Mouse (Mus musculus) ES-Bruce4 (cell line): ENCODE results near the gene Hoxb1. TPM values are rescaled to one million over a fixed set of nuclear protein-coding genes. Genes with fewer than 3 reads are reported as not detected.

Experiments used
- H3K27ac ChIP-seq: 2 replicates; pipeline ENCODE4 v1.5.1; 2012; ENCODE audit warnings: low read length, inconsistent platforms; ENCODE audit not compliant: insufficient read depth
- H3K27me3 ChIP-seq: 2 replicates; pipeline ENCODE4 v1.6.1; 2012; ENCODE audit warnings: mild to moderate bottlenecking, low read length, inconsistent platforms; ENCODE audit not compliant: control insufficient read depth, poor library complexity, insufficient read depth, severe bottlenecking
- H3K36me3 ChIP-seq: 2 replicates; pipeline ENCODE4 v1.6.1; 2012; ENCODE audit warnings: inconsistent platforms, mild to moderate bottlenecking, low read length, moderate library complexity; ENCODE audit not compliant: control insufficient read depth, poor library complexity, insufficient read depth, severe bottlenecking
- H3K4me1 ChIP-seq: one replicate; pipeline ENCODE4 v1.8.1; 2011; ENCODE audit warnings: low read length; ENCODE audit not compliant: control insufficient read depth, insufficient read depth
- H3K4me3 ChIP-seq: 2 replicates; pipeline ENCODE4 v1.5.1; 2011; ENCODE audit warnings: low read depth, mild to moderate bottlenecking, low read length
- H3K9ac ChIP-seq: 2 replicates; pipeline ENCODE4 v1.6.1; 2012; ENCODE audit warnings: low read depth, mild to moderate bottlenecking, inconsistent platforms; ENCODE audit not compliant: poor library complexity, severe bottlenecking
- H3K9me3 ChIP-seq: replicated peaks from 2 replicates; pipeline ENCODE4 v1.6.1; 2012; ENCODE audit warnings: mild to moderate bottlenecking, low read length, inconsistent platforms; ENCODE audit not compliant: control insufficient read depth, poor library complexity, insufficient read depth, severe bottlenecking
- CTCF ChIP-seq: IDR thresholded peaks from one replicate; pipeline ENCODE4 v1.8.1; 2011; ENCODE audit warnings: low read depth, low read length
- EP300 ChIP-seq: IDR thresholded peaks from 2 replicates; pipeline ENCODE4 v1.6.1; 2011; ENCODE audit warnings: low read depth, low read length; ENCODE audit not compliant: insufficient read depth
- POLR2A ChIP-seq: IDR thresholded peaks from one replicate; pipeline ENCODE4 v1.8.1; 2011; ENCODE audit warnings: low read length; ENCODE audit not compliant: insufficient read depth
- polyA plus RNA-seq: library from polyadenylated mRNA; stranded (reverse); fragments of >200 nt; gene quantifications from 2 replicates; pipeline ENCODE4 v1.2.4, GENCODE M21; 2011; ENCODE audit warnings: low read depth; ENCODE audit not compliant: missing spikeins, insufficient read depth, insufficient read length

Hoxb1 gene
- polyA plus RNA-seq, 1 experiment = not detected

- Histone ChIP-seq H3K9me3 (no peaks in the 10 kb centered on the region), H3K36me3 (no peaks in the 10 kb centered on the region), H3K9ac (0 out of 2 replicates have a peak overlapping the region, but pooled peaks have one; percentile 35), H3K27ac (no peak overlapping the region), H3K4me1 (peaks cover 2% of the 10 kb centered on the region), H3K27me3 (peaks cover 9% of the 10 kb centered on the region; the same call in 1 of the 2 replicates), H3K4me3 (peak overlapping the region; percentile 15; the same call in 1 of the 2 replicates)
- TF ChIP-seq CTCF (peak; percentile 63), POLR2A (no peak)
These were observed 41.9 kb downstream of the Hoxb1 start for GRCm38 (mm10) chr11:96407191-96408072.

GRCm38 (mm10) chr11:96408234-96409010, 42.9 kb downstream of the Hoxb1 start:
- Histone ChIP-seq H3K9me3 (no peaks in the 10 kb centered on the region), H3K9ac (no peak overlapping the region), H3K27ac (no peak overlapping the region), H3K4me3 (no peak overlapping the region), H3K4me1 (peaks cover 2% of the 10 kb centered on the region), H3K36me3 (no peaks in the 10 kb centered on the region), H3K27me3 (peaks cover 9% of the 10 kb centered on the region; the same call in 1 of the 2 replicates)
- TF ChIP-seq POLR2A (no peak), CTCF (no peak), EP300 (no peak)

GRCm38 (mm10) chr11:96411019-96411418, 45.5 kb downstream of the Hoxb1 start:
- Histone ChIP-seq H3K27ac (no peak overlapping the region), H3K4me3 (no peak overlapping the region), H3K9ac (no peak overlapping the region), H3K36me3 (no peaks in the 10 kb centered on the region), H3K4me1 (peaks cover 2% of the 10 kb centered on the region), H3K27me3 (peaks cover 9% of the 10 kb centered on the region; the same call in 1 of the 2 replicates), H3K9me3 (no peaks in the 10 kb centered on the region)
- TF ChIP-seq EP300 (no peak), CTCF (no peak), POLR2A (no peak)

GRCm38 (mm10) chr11:96411934-96412333, 46.4 kb downstream of the Hoxb1 start:
- H3K9ac ChIP-seq = no peak overlapping the region
- TF ChIP-seq CTCF (peak; percentile 57), EP300 (no peak)
- no peaks in the 10 kb centered on the region for H3K36me3 ChIP-seq
- no peak overlapping the region for H3K27ac ChIP-seq
- H3K4me1 ChIP-seq = peaks cover 2% of the 10 kb centered on the region
- H3K9me3 ChIP-seq = no peaks in the 10 kb centered on the region
- no peak overlapping the region for H3K4me3 ChIP-seq
- H3K27me3 ChIP-seq = peaks cover 6% of the 10 kb centered on the region; the same call in 1 of the 2 replicates

- Histone ChIP-seq H3K27ac (no peak overlapping the region), H3K9me3 (no peaks in the 10 kb centered on the region), H3K36me3 (no peaks in the 10 kb centered on the region), H3K27me3 (peaks cover 3% of the 10 kb centered on the region; the same call in 1 of the 2 replicates), H3K9ac (no peak overlapping the region), H3K4me1 (no peaks in the 10 kb centered on the region), H3K4me3 (no peak overlapping the region)
- TF ChIP-seq POLR2A = no peak
- TF ChIP-seq EP300 = no peak
- TF ChIP-seq CTCF = no peak
These were observed 47.5 kb downstream of the Hoxb1 start for GRCm38 (mm10) chr11:96412941-96413491.
